Mouse (Mus musculus): ENCODE results near the gene Slc17a7.

- TF ChIP-seq CTCF (IDR thresholded peaks at IDR 0.05) (no peak), EP300 (IDR thresholded peaks at IDR 0.05) (no peak)
Observed at GRCm38 (mm10) chr7:45192585-45193310, 29.0 kb downstream of the Slc17a7 start.
